Mouse (Mus musculus) forebrain, embryonic 12.5 days (tissue): Measurements from ENCODE around the gene Ube2f. TPM values are rescaled to one million over a fixed set of nuclear protein-coding genes. Genes with fewer than 3 reads are reported as not detected.
A peak's percentile ranks its signal among the peaks of the same experiment; 100 is the strongest.

Experiments
- ATAC-seq: fragments of 200-750 bp; cut with Nextera tagmentation; 2 replicates; pipeline ENCODE4 v1.8.0; 2017; ENCODE audit warnings: moderate TSS enrichment; ENCODE audit not compliant: low FRiP score
- H3K27ac ChIP-seq: fragments of 300-500 bp; sonication (generic); 2 replicates; pipeline ENCODE4 v1.5.1; 2016; ENCODE audit warnings: mild to moderate bottlenecking
- H3K27me3 ChIP-seq: fragments of 300-500 bp; sonication (generic); 2 replicates; pipeline ENCODE4 v1.6.1; 2016; ENCODE audit warnings: mild to moderate bottlenecking
- H3K36me3 ChIP-seq: fragments of 300-500 bp; sonication (generic); replicated peaks from 2 replicates; pipeline ENCODE4 v1.6.1; 2016; ENCODE audit warnings: mild to moderate bottlenecking
- H3K4me1 ChIP-seq: fragments of 300-500 bp; sonication (generic); 2 replicates; pipeline ENCODE4 v1.6.1; 2016
- H3K4me2 ChIP-seq: fragments of 300-500 bp; sonication (generic); 2 replicates; pipeline ENCODE4 v1.6.1; 2016; ENCODE audit warnings: mild to moderate bottlenecking, moderate library complexity
- H3K4me3 ChIP-seq: fragments of 300-500 bp; sonication (generic); replicated peaks from 2 replicates; pipeline ENCODE4 v1.5.1; 2016; ENCODE audit warnings: mild to moderate bottlenecking
- H3K9ac ChIP-seq: fragments of 300-500 bp; sonication (generic); 2 replicates; pipeline ENCODE4 v1.6.1; 2016; ENCODE audit warnings: mild to moderate bottlenecking
- H3K9me3 ChIP-seq: fragments of 300-500 bp; sonication (generic); 2 replicates; pipeline ENCODE4 v1.6.1; 2016
- WGBS: fragments of 180-500 bp; shearing (Covaris S2); methylation state at CpG from one replicate; pipeline ENCODE4 v1.1.7; 2016; 5-methylcytosine and 5-hydroxymethylcytosine counted together
- polyA plus RNA-seq: library from polyadenylated mRNA; unstranded; fragments of >200 nt; fragmentation: Nextera tagmentation; extraction: Ambion mirVana; gene quantifications from 2 replicates; pipeline ENCODE4 v1.2.1, GENCODE M21; 2016

Ube2f gene
- polyA plus RNA-seq, 1 experiment from 2014 or later: 75.9 TPM

- Histone ChIP-seq H3K4me2 (no peak overlapping the region), H3K4me3 (no peak overlapping the region), H3K36me3 (no peaks in the 10 kb centered on the region), H3K27me3 (0 out of 2 replicates have a peak, but pooled peaks cover 4% of the 10 kb centered on the region), H3K9me3 (no peaks in the 10 kb centered on the region), H3K9ac (no peak overlapping the region), H3K27ac (no peak overlapping the region), H3K4me1 (no peaks in the 10 kb centered on the region)
- ATAC-seq: no peak
- WGBS: 94% methylated on average over 1 of the region's 1 CpGs
Observed at GRCm38 (mm10) chr1:91240685-91241084, 9.4 kb upstream of the Ube2f start.

- 84% methylated on average over 4 of the region's 4 CpGs for WGBS
- ATAC-seq: no peak
- H3K27me3 ChIP-seq: 0 out of 2 replicates have a peak, but pooled peaks cover 4% of the 10 kb centered on the region
- no peaks in the 10 kb centered on the region for H3K36me3 ChIP-seq
- no peaks in the 10 kb centered on the region for H3K4me1 ChIP-seq
- H3K27ac ChIP-seq: no peak overlapping the region
- H3K4me2 ChIP-seq: no peak overlapping the region
- H3K9me3 ChIP-seq: no peaks in the 10 kb centered on the region
- H3K4me3 ChIP-seq: no peak overlapping the region
- no peak overlapping the region for H3K9ac ChIP-seq
Observed at GRCm38 (mm10) chr1:91241249-91241648, 8.9 kb upstream of the Ube2f start.

- Histone ChIP-seq H3K27me3 (no peaks in the 10 kb centered on the region), H3K36me3 (no peaks in the 10 kb centered on the region), H3K4me2 (no peak overlapping the region), H3K9ac (no peak overlapping the region), H3K4me1 (peaks cover 25% of the 10 kb centered on the region), H3K27ac (no peak overlapping the region), H3K4me3 (no peak overlapping the region), H3K9me3 (no peaks in the 10 kb centered on the region)
- ATAC-seq: no peak
- WGBS: 97% methylated on average over 5 of the region's 5 CpGs
Observed at GRCm38 (mm10) chr1:91248242-91248641, 1.9 kb upstream of the Ube2f start.

GRCm38 (mm10) chr1:91248970-91249369, 1.1 kb upstream of the Ube2f start:
- peak overlapping the region; percentile 93 for H3K4me2 ChIP-seq
- peak overlapping the region; percentile 99; the same call in 1 of the 2 replicates for H3K9ac ChIP-seq
- no peaks in the 10 kb centered on the region for H3K27me3 ChIP-seq
- no peaks in the 10 kb centered on the region for H3K9me3 ChIP-seq
- ATAC-seq: no peak
- H3K4me3 ChIP-seq: peak overlapping the region; percentile 99
- H3K27ac ChIP-seq: 0 out of 2 replicates have a peak overlapping the region, but pooled peaks have one; percentile 82
- no peaks in the 10 kb centered on the region for H3K36me3 ChIP-seq
- WGBS: 44% methylated on average over 4 of the region's 4 CpGs
- peaks cover 25% of the 10 kb centered on the region for H3K4me1 ChIP-seq

GRCm38 (mm10) chr1:91250415-91251147, 477 bp downstream of the Ube2f start:
- peaks cover 25% of the 10 kb centered on the region for H3K4me1 ChIP-seq
- peak; percentile 9 for ATAC-seq

GRCm38 (mm10) chr1:91251148-91251650, 1.1 kb downstream of the Ube2f start:
- no peak for ATAC-seq
- no peak overlapping the region for H3K27ac ChIP-seq
- peaks cover 25% of the 10 kb centered on the region for H3K4me1 ChIP-seq
- H3K36me3 ChIP-seq: peaks cover 3% of the 10 kb centered on the region; the same call in 1 of the 2 replicates
- no peaks in the 10 kb centered on the region for H3K9me3 ChIP-seq
- H3K9ac ChIP-seq: peak overlapping the region; percentile 99
- peak overlapping the region; percentile 99 for H3K4me3 ChIP-seq
- H3K4me2 ChIP-seq: peak overlapping the region; percentile 93
- 55% methylated on average over 5 of the region's 5 CpGs for WGBS
- H3K27me3 ChIP-seq: no peaks in the 10 kb centered on the region

More at GRCm38 (mm10) chr1:91250415-91251147, 477 bp downstream of the Ube2f start:
- H3K9me3 ChIP-seq: no peaks in the 10 kb centered on the region
- H3K27me3 ChIP-seq: no peaks in the 10 kb centered on the region
- H3K9ac ChIP-seq: peak overlapping the region; percentile 99
- peak overlapping the region; percentile 93 for H3K4me2 ChIP-seq
- WGBS: under 1% methylated on average over 67 of the region's 70 CpGs
- peak overlapping the region; percentile 99 for H3K4me3 ChIP-seq
- peaks cover 3% of the 10 kb centered on the region; the same call in 1 of the 2 replicates for H3K36me3 ChIP-seq
- H3K27ac ChIP-seq: peak overlapping the region; percentile 88

- no peak overlapping the region for H3K27ac ChIP-seq
- H3K4me3 ChIP-seq: no peak overlapping the region
- no peaks in the 10 kb centered on the region for H3K27me3 ChIP-seq
- H3K4me2 ChIP-seq: peak overlapping the region; percentile 93; the same call in 1 of the 2 replicates
- H3K4me1 ChIP-seq: peaks cover 25% of the 10 kb centered on the region
- H3K36me3 ChIP-seq: peaks cover 3% of the 10 kb centered on the region; the same call in 1 of the 2 replicates
- H3K9me3 ChIP-seq: no peaks in the 10 kb centered on the region
- no peak for ATAC-seq
- H3K9ac ChIP-seq: no peak overlapping the region
- 70% methylated on average over 8 of the region's 8 CpGs for WGBS
Observed at GRCm38 (mm10) chr1:91251927-91252326, 1.8 kb downstream of the Ube2f start.

- Histone ChIP-seq H3K36me3 (peaks cover 8% of the 10 kb centered on the region; the same call in 1 of the 2 replicates), H3K4me1 (no peaks in the 10 kb centered on the region), H3K4me2 (no peak overlapping the region), H3K27me3 (no peaks in the 10 kb centered on the region), H3K27ac (no peak overlapping the region), H3K9ac (no peak overlapping the region), H3K4me3 (no peak overlapping the region), H3K9me3 (no peaks in the 10 kb centered on the region)
- ATAC-seq: no peak
Observed at GRCm38 (mm10) chr1:91257918-91258317, 7.8 kb downstream of the Ube2f start.

GRCm38 (mm10) chr1:91259794-91260193, 9.7 kb downstream of the Ube2f start:
- H3K4me2 ChIP-seq: no peak overlapping the region
- H3K4me3 ChIP-seq: no peak overlapping the region
- 0 out of 2 replicates have a peak, but pooled peaks cover 4% of the 10 kb centered on the region for H3K36me3 ChIP-seq
- H3K4me1 ChIP-seq: no peaks in the 10 kb centered on the region
- no peak overlapping the region for H3K9ac ChIP-seq
- WGBS: 91% methylated on average over 5 of the region's 5 CpGs
- no peak overlapping the region for H3K27ac ChIP-seq
- H3K27me3 ChIP-seq: no peaks in the 10 kb centered on the region
- no peaks in the 10 kb centered on the region for H3K9me3 ChIP-seq
- no peak for ATAC-seq

GRCm38 (mm10) chr1:91262508-91262907, 12.4 kb downstream of the Ube2f start:
- no peak overlapping the region for H3K4me3 ChIP-seq
- no peaks in the 10 kb centered on the region for H3K27me3 ChIP-seq
- no peaks in the 10 kb centered on the region for H3K4me1 ChIP-seq
- no peak for ATAC-seq
- peaks cover 20% of the 10 kb centered on the region for H3K36me3 ChIP-seq
- H3K9ac ChIP-seq: no peak overlapping the region
- H3K27ac ChIP-seq: no peak overlapping the region
- H3K9me3 ChIP-seq: no peaks in the 10 kb centered on the region
- H3K4me2 ChIP-seq: no peak overlapping the region
- 92% methylated on average over 7 of the region's 7 CpGs for WGBS

- Histone ChIP-seq H3K27me3 (no peaks in the 10 kb centered on the region), H3K4me1 (no peaks in the 10 kb centered on the region), H3K27ac (no peak overlapping the region), H3K9me3 (no peaks in the 10 kb centered on the region), H3K36me3 (peaks cover 17% of the 10 kb centered on the region), H3K4me2 (no peak overlapping the region), H3K4me3 (no peak overlapping the region), H3K9ac (no peak overlapping the region)
- no peak for ATAC-seq
- 80% methylated on average over 2 of the region's 2 CpGs for WGBS
Observed at GRCm38 (mm10) chr1:91272260-91272659, 22.2 kb downstream of the Ube2f start.

- H3K4me2 ChIP-seq: no peak overlapping the region
- ATAC-seq: no peak
- H3K9ac ChIP-seq: no peak overlapping the region
- peaks cover 47% of the 10 kb centered on the region for H3K36me3 ChIP-seq
- no peaks in the 10 kb centered on the region for H3K4me1 ChIP-seq
- 92% methylated on average over 4 of the region's 4 CpGs for WGBS
- H3K27me3 ChIP-seq: no peaks in the 10 kb centered on the region
- no peaks in the 10 kb centered on the region for H3K9me3 ChIP-seq
- no peak overlapping the region for H3K4me3 ChIP-seq
- no peak overlapping the region for H3K27ac ChIP-seq
Observed at GRCm38 (mm10) chr1:91276581-91276980, 26.5 kb downstream of the Ube2f start.

- WGBS: 90% methylated on average over 2 of the region's 2 CpGs
- Histone ChIP-seq H3K4me1 (no peaks in the 10 kb centered on the region), H3K27me3 (no peaks in the 10 kb centered on the region), H3K27ac (no peak overlapping the region), H3K36me3 (peaks cover 47% of the 10 kb centered on the region), H3K4me3 (no peak overlapping the region), H3K9ac (no peak overlapping the region), H3K9me3 (no peaks in the 10 kb centered on the region), H3K4me2 (no peak overlapping the region)
- ATAC-seq: no peak
Observed at GRCm38 (mm10) chr1:91277480-91277879, 27.4 kb downstream of the Ube2f start.
